Mouse (Mus musculus) CH12.LX (cell line): Measurements from ENCODE around the gene Ap1m1. TPM values are rescaled to one million over a fixed set of nuclear protein-coding genes. Genes with fewer than 3 reads are reported as not detected.

Source experiments
- DNase-seq: peaks from one replicate; pipeline ENCODE4 v3.0.0-alpha.2; 2013; ENCODE audit errors: extremely low read depth
- H3K27ac ChIP-seq: 2 replicates; pipeline ENCODE4 v1.5.1; 2012; ENCODE audit warnings: low read depth, mild to moderate bottlenecking, control low read depth, moderate library complexity; ENCODE audit not compliant: insufficient read depth
- H3K27me3 ChIP-seq: replicated peaks from 2 replicates; pipeline ENCODE3; 2012; ENCODE audit warnings: inconsistent platforms
- H3K36me3 ChIP-seq, 2 experiments: replicated peaks in 1 of 2; 2 replicates each; pipeline versions ENCODE3 to v1.6.1; 2012; ENCODE audit warnings: inconsistent platforms in 1 of 2, low read length in 1 of 2, mild to moderate bottlenecking in 1 of 2, mixed read lengths in 1 of 2, moderate library complexity in 1 of 2; ENCODE audit not compliant: control insufficient read depth in 1 of 2, insufficient read depth in 1 of 2
- H3K4me1 ChIP-seq, 2 experiments: 2 replicates each; pipeline ENCODE4 v1.6.1; 2012; ENCODE audit warnings: inconsistent platforms in 1 of 2, moderate library complexity in 1 of 2; ENCODE audit not compliant: insufficient read depth in 2 of 2, control insufficient read depth in 1 of 2
- H3K4me2 ChIP-seq: 2 replicates; pipeline ENCODE4 v1.6.1; 2012; ENCODE audit warnings: low read depth, mild to moderate bottlenecking, control low read depth; ENCODE audit not compliant: poor library complexity, insufficient read depth, severe bottlenecking
- H3K4me3 ChIP-seq, 3 experiments: fragments of 150-350 bp in 1 of 3; sonication (generic) in 1 of 3; replicated peaks in 1 of 3; 2 replicates each; pipeline versions ENCODE3 to v1.5.1; 2011 to 2012; ENCODE audit warnings: low read depth in 2 of 3, low read length in 2 of 3, mild to moderate bottlenecking in 2 of 3, moderate library complexity in 2 of 3, control low read depth in 1 of 3, improper control_type of control experiment in 1 of 3, inconsistent platforms in 1 of 3, mixed read lengths in 1 of 3; ENCODE audit not compliant: poor library complexity in 1 of 3
- H3K79me2 ChIP-seq: replicated peaks from 2 replicates; pipeline ENCODE4 v1.6.1; 2012; ENCODE audit warnings: mild to moderate bottlenecking, moderate library complexity; ENCODE audit not compliant: control insufficient read depth, poor library complexity, insufficient read depth, severe bottlenecking; ENCODE audit errors: extremely low read depth
- H3K9ac ChIP-seq: 2 replicates; pipeline ENCODE4 v1.6.1; 2012; ENCODE audit warnings: low read depth, mild to moderate bottlenecking, control low read depth, moderate library complexity; ENCODE audit not compliant: insufficient read depth
- H3K9me3 ChIP-seq: replicated peaks from 2 replicates; pipeline ENCODE3; 2012; ENCODE audit warnings: low read length, inconsistent platforms, mixed read lengths
- BHLHE40 ChIP-seq: IDR thresholded peaks from 2 replicates; pipeline ENCODE4 v1.6.1; 2011; ENCODE audit warnings: mild to moderate bottlenecking, low read depth, low read length, improper control_type of control experiment
- CHD2 ChIP-seq: IDR thresholded peaks from 2 replicates; pipeline ENCODE4 v1.6.1; 2011; ENCODE audit warnings: low read length, improper control_type of control experiment
- EP300 ChIP-seq: IDR thresholded peaks from 2 replicates; pipeline ENCODE4 v1.6.1; 2011; ENCODE audit warnings: low read length, improper control_type of control experiment
- GABPA ChIP-seq: IDR thresholded peaks from 2 replicates; pipeline ENCODE4 v1.6.1; 2012; ENCODE audit warnings: low read depth, low read length, improper control_type of control experiment, inconsistent platforms; ENCODE audit not compliant: insufficient replicate concordance
- IRF4 ChIP-seq: IDR thresholded peaks from 2 replicates; pipeline ENCODE4 v1.6.1; 2014; ENCODE audit warnings: low read depth, mild to moderate bottlenecking, inconsistent platforms, low read length, improper control_type of control experiment
- JUND ChIP-seq: conservative IDR thresholded peaks from 2 replicates; pipeline ENCODE4 v1.6.1; 2011; ENCODE audit warnings: low read depth, low read length, improper control_type of control experiment
- MAX ChIP-seq: IDR thresholded peaks from 2 replicates; pipeline ENCODE4 v1.6.1; 2011; ENCODE audit warnings: low read length, improper control_type of control experiment
- MAZ ChIP-seq: IDR thresholded peaks from 2 replicates; pipeline ENCODE4 v1.6.1; 2012; ENCODE audit warnings: low read depth, mild to moderate bottlenecking, inconsistent platforms, low read length, improper control_type of control experiment, moderate library complexity
- NELFE ChIP-seq: IDR thresholded peaks from 2 replicates; pipeline ENCODE4 v1.6.1; 2011; ENCODE audit warnings: low read depth, low read length, improper control_type of control experiment
- NRF1 ChIP-seq: IDR thresholded peaks from 2 replicates; pipeline ENCODE4 v1.6.1; 2014; ENCODE audit warnings: low read depth, mild to moderate bottlenecking, inconsistent platforms, low read length, improper control_type of control experiment, moderate library complexity
- PAX5 ChIP-seq: IDR thresholded peaks from 2 replicates; pipeline ENCODE4 v1.6.1; 2012; ENCODE audit warnings: low read length, inconsistent platforms, mixed read lengths
- POLR2A ChIP-seq: IDR thresholded peaks from 2 replicates; pipeline ENCODE4 v1.6.1; 2011; ENCODE audit warnings: low read depth, mild to moderate bottlenecking, improper control_type of control experiment, low read length
- POLR2AphosphoS2 ChIP-seq: IDR thresholded peaks from 2 replicates; pipeline ENCODE4 v1.6.1; 2011; ENCODE audit warnings: low read depth, low read length, improper control_type of control experiment
- SIN3A ChIP-seq: IDR thresholded peaks from 2 replicates; pipeline ENCODE4 v1.6.1; 2012; ENCODE audit warnings: low read length, improper control_type of control experiment, inconsistent platforms
- SMC3 ChIP-seq: IDR thresholded peaks from 2 replicates; pipeline ENCODE4 v1.6.1; 2011; ENCODE audit warnings: low read depth, low read length, improper control_type of control experiment
- UBTF ChIP-seq: IDR thresholded peaks from 2 replicates; pipeline ENCODE4 v1.6.1; 2012; ENCODE audit warnings: low read depth, mild to moderate bottlenecking, inconsistent platforms, low read length, improper control_type of control experiment, moderate library complexity
- USF2 ChIP-seq: conservative IDR thresholded peaks from 2 replicates; pipeline ENCODE4 v1.6.1; 2011; ENCODE audit warnings: low read depth, low read length, improper control_type of control experiment
- ZMIZ1 ChIP-seq: IDR thresholded peaks from 2 replicates; pipeline ENCODE4 v1.6.1; 2012; ENCODE audit warnings: low read depth, mild to moderate bottlenecking, inconsistent platforms, low read length, improper control_type of control experiment
- dilution Hi-C: fragments of 300-500 bp; cut with MboI; formaldehyde crosslinking; loops from 2 replicates; pipeline ENCODE4 v1.14.3; 2020; ENCODE audit warnings: low sequenced_read_pairs; ENCODE audit not compliant: extremely low pct_unique_long_range_greater_than_20kb, extremely low pct_ligation_motif_present
- in situ Hi-C: fragments of 300-500 bp; cut with MboI; formaldehyde crosslinking; loops from 3 replicates; pipeline ENCODE4 v1.14.3; 2019; ENCODE audit warnings: low sequenced_read_pairs, low pct_ligation_motif_present, low pct_unique_long_range_greater_than_20kb, mixed read lengths
- polyA plus RNA-seq: library from polyadenylated mRNA; unstranded; fragments of >175 nt; gene quantifications from 2 replicates; pipeline ENCODE4 v1.2.1, GENCODE M21; 2012; ENCODE audit warnings: low read depth; ENCODE audit not compliant: insufficient read length
- total RNA-seq, 2 experiments: library from RNA; depleted of rRNA; stranded (reverse); fragments of 300-350 nt in 1 of 2; fragments of >200 nt in 1 of 2; gene quantifications; 2 replicates each; pipeline ENCODE4 v1.2.3; 2012 to 2014

Gene Ap1m1
- total and polyA plus RNA-seq, 3 experiments: 20.1 to 86.1 (median 30.3) TPM

DNA sequence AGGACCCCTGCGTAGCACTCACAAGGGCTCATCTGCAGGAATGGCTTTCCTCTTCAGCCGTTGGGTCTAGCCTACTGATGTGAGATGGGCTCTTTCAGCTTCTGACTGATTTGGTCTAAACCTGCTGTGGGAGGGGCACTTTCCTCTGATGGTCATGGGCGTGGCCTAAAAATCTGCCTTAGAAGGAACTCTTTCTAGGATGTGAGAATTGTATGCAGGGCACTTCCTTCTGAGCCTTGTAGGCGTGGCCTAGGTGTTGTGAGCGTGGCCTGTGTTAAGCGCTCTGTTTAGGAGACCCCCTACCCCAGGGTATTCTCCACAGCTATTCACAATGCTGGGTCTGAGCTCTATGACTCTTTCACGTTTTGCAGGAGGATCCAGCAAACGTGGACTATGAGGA lies 41.8 kb upstream of the Ap1m1 start:
- peaks cover 33% of the 10 kb centered on the region for H3K9me3 ChIP-seq
- H3K4me2 ChIP-seq: no peak overlapping the region
- no peak overlapping the region for H3K27ac ChIP-seq
- H3K4me1 ChIP-seq: 0 out of 4 replicates have a peak, but pooled peaks cover 0 to 3% of the 10 kb centered on the region in 2 experiments
- no peaks in the 10 kb centered on the region for H3K27me3 ChIP-seq
- peaks cover 62 to 96% of the 10 kb centered on the region in 2 experiments for H3K36me3 ChIP-seq
- no peaks in the 10 kb centered on the region for H3K79me2 ChIP-seq
- TF ChIP-seq EP300 (no peak), MAZ (no peak), POLR2AphosphoS2 (no peak), UBTF (no peak), MAX (no peak), ZMIZ1 (no peak), POLR2A (no peak), SMC3 (no peak), NELFE (no peak), SIN3A (no peak)
- H3K4me3 ChIP-seq: no peak overlapping the region
- no peak overlapping the region for H3K9ac ChIP-seq
- no peak for DNase-seq
- dilution Hi-C loops (no loop called here), in situ Hi-C loops (no loop called here)

DNA sequence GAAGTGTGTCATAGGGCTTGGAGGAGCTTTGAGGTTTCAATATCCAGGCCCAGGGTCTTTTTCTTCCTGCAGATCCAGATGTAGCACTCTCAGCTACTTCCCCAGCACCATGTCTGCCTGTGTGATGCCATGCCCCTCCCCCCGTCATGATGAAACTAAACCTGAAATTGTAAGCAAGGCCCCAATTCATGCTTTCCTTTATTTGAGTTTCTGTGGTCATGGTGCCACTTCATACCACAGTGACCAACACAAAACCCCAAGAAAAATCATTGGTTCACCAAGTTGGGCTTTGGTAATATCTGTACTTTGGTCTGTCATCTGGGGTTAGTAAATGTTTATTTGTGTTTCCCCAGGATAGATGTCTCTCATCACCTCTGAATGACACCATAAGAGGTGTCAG lies 31.2 kb upstream of the Ap1m1 start:
- no peaks in the 10 kb centered on the region for H3K79me2 ChIP-seq
- in situ Hi-C loops (no loop called here), dilution Hi-C loops (no loop called here)
- H3K36me3 ChIP-seq: no peaks in the 10 kb centered on the region
- H3K27me3 ChIP-seq: no peaks in the 10 kb centered on the region
- H3K9me3 ChIP-seq: peaks cover 7% of the 10 kb centered on the region
- no peak overlapping the region for H3K4me3 ChIP-seq
- H3K9ac ChIP-seq: no peak overlapping the region
- H3K4me1 ChIP-seq: peaks cover 3 to 4% of the 10 kb centered on the region in 2 experiments; a peak in 1 of 4 replicates
- H3K4me2 ChIP-seq: no peak overlapping the region
- DNase-seq: no peak
- no peak for TF ChIP-seq CHD2
- no peak for TF ChIP-seq BHLHE40
- no peak for TF ChIP-seq PAX5
- TF ChIP-seq NRF1: no peak
- TF ChIP-seq IRF4: no peak
- no peak for TF ChIP-seq USF2
- TF ChIP-seq GABPA: no peak
- no peak for TF ChIP-seq ZMIZ1
- no peak for TF ChIP-seq JUND
- H3K27ac ChIP-seq: no peak overlapping the region
